Comparison of ENCODE assay signal across 10 mouse cellular contexts in genomic region chrX:136992191-136992965, GRCm38 (mm10). TPM values are rescaled to one million over a fixed set of nuclear protein-coding genes. Genes with fewer than 3 reads are reported as not detected.
DNase-seq lines count a peak whose midpoint lies in the region; ATAC-seq and TF ChIP-seq lines count a peak whose summit lies in the region.
"Had no signal": no experiment of that assay in that cellular context is flagged by ENCODE, and none has a peak within 500 bp of the region (broad histone marks: within the 10 kb centered on the region; RNA-seq: fewer than 3 reads in every experiment).

No protein-coding gene starts in this region.

- no peaks in the 10 kb centered on the region for H3K79me2 ChIP-seq in heart, adult 2 months (replicated peaks; ENCODE audit: control insufficient read depth, insufficient read depth, low read length)

- H3K4me3 ChIP-seq in heart, adult 2 months: peak overlapping the region; percentile 19; the same call in 1 of the 2 replicates
- H3K4me3 ChIP-seq in thymus, adult 2 months (ENCODE audit: control insufficient read depth, insufficient read depth, low read length): peak overlapping the region; percentile 72
- H3K4me3 ChIP-seq in midbrain, embryonic 15.5 days: peak overlapping the region; percentile 54

- no peak for TF ChIP-seq EP300 in heart, adult 2 months (IDR thresholded peaks at IDR 0.05; ENCODE audit: insufficient read depth, low read depth, low read length)

- H3K27me3 ChIP-seq in heart, adult 2 months (ENCODE audit: control insufficient read depth, insufficient read depth, low read length): peaks cover 3% of the 10 kb centered on the region; the same call in 1 of the 2 replicates
- no peaks in the 10 kb centered on the region for H3K27me3 ChIP-seq in thymus, adult 2 months (ENCODE audit: control insufficient read depth, insufficient read depth, low read length)
- H3K27me3 ChIP-seq in midbrain, embryonic 15.5 days (replicated peaks): no peaks in the 10 kb centered on the region

- intact Hi-C loops in heart, adult 2 months (cut with DNase I): no loop called here
- intact Hi-C loops in heart, postnatal 36 days (cut with DNase I): no loop called here

- no peak for TF ChIP-seq CTCF in heart, adult 2 months (IDR thresholded peaks at IDR 0.05)
- no peak for TF ChIP-seq CTCF in thymus, adult 2 months (IDR thresholded peaks at IDR 0.05; ENCODE audit: borderline replicate concordance, control insufficient read depth, extremely low read depth, insufficient read depth, low read length, poor library complexity)

- no peak overlapping the region for H3K27ac ChIP-seq in heart, adult 2 months
- H3K27ac ChIP-seq in thymus, adult 2 months (ENCODE audit: control insufficient read depth, insufficient read depth, low read length): no peak overlapping the region
- peak overlapping the region; percentile 92 for H3K27ac ChIP-seq in midbrain, embryonic 15.5 days

- no peak overlapping the region; the same call in 1 of the 2 replicates for H3K9ac ChIP-seq in heart, adult 2 months (ENCODE audit: low read depth, low read length)
- peak overlapping the region; percentile 58 for H3K9ac ChIP-seq in midbrain, embryonic 15.5 days

- peak overlapping the region; percentile 51 for H3K4me2 ChIP-seq in midbrain, embryonic 15.5 days

- TF ChIP-seq POLR2A in heart, adult 2 months (IDR thresholded peaks at IDR 0.05; ENCODE audit: insufficient read depth, low read depth, low read length): no peak
- no peak for TF ChIP-seq POLR2A in thymus, adult 2 months (IDR thresholded peaks at IDR 0.05; ENCODE audit: control insufficient read depth, extremely low read depth, insufficient read depth, low read length, poor library complexity)

- no peak for DNase-seq in heart, adult 2 months
- DNase-seq in heart, postnatal 36 days: no peak
- no peak for DNase-seq in thymus, adult 2 months
- DNase-seq in thymus, postnatal 14 days: no peak
- peak; percentile 2 for DNase-seq in hindlimb bud, embryonic 11.5 days (ENCODE audit: extremely low spot score, low read depth, low spot score)
- DNase-seq in adrenal gland, postnatal 36 days: no peak
- DNase-seq in lung, postnatal 4 days: no peak

- no peaks in the 10 kb centered on the region; the same call in 1 of the 2 replicates for H3K4me1 ChIP-seq in heart, adult 2 months (ENCODE audit: control insufficient read depth, insufficient read depth, low read length)
- peaks cover 3% of the 10 kb centered on the region; the same call in 1 of the 2 replicates for H3K4me1 ChIP-seq in thymus, adult 2 months (replicated peaks; ENCODE audit: control insufficient read depth, insufficient read depth, low read length)
- peaks cover 17% of the 10 kb centered on the region for H3K4me1 ChIP-seq in midbrain, embryonic 15.5 days

- no peaks in the 10 kb centered on the region for H3K9me3 ChIP-seq in midbrain, embryonic 15.5 days

- H3K36me3 ChIP-seq in heart, adult 2 months (ENCODE audit: control insufficient read depth, insufficient read depth, low read length): no peaks in the 10 kb centered on the region
- no peaks in the 10 kb centered on the region for H3K36me3 ChIP-seq in thymus, adult 2 months (ENCODE audit: control insufficient read depth, insufficient read depth, low read length)
- no peaks in the 10 kb centered on the region for H3K36me3 ChIP-seq in midbrain, embryonic 15.5 days (replicated peaks)

- ATAC-seq in midbrain, embryonic 15.5 days (replicated peaks): peak; percentile 75

- 25% methylated on average over 19 of the region's 19 CpGs for WGBS in heart, adult 2 months
- 1% methylated on average over 19 of the region's 19 CpGs for WGBS in thymus, adult 2 months
- 29% methylated on average over 18 of the region's 19 CpGs for WGBS in midbrain, embryonic 15.5 days

RNA-seq across cellular contexts. Expression of gene Zcchc18, which starts 0.6 kb away (rescaled TPM):
- under 1 TPM; 0.18 TPM for total RNA-seq in heart, adult 2 months (2021)
- 0.27 and 0.38 TPM in 2 replicates for polyA plus RNA-seq in heart, adult 2 months (2012; rRNA removed)
- not detected for total RNA-seq in heart, postnatal 36 days (2021)
- 0.41 and 0.65 TPM in 2 replicates for polyA plus RNA-seq in thymus, adult 2 months (2012; rRNA removed)
- 413 and 428 TPM in 2 replicates for polyA plus RNA-seq in midbrain, embryonic 15.5 days (2015; fragmentation: Nextera tagmentation; extraction: Ambion mirVana)
- 10 to 100 TPM in 1 of 2 experiments, 1 to 10 TPM in 1; 8.9 to 10.0 TPM for total RNA-seq in adrenal gland, postnatal 36 days (2021)

RNA-seq across cellular contexts. Expression of gene Tmsb15b1, which starts 15.7 kb away (rescaled TPM):
- not detected for total RNA-seq in heart, adult 2 months (2021)
- not detected in 2 replicates for polyA plus RNA-seq in heart, adult 2 months (2012; rRNA removed)
- total RNA-seq in heart, postnatal 36 days (2021): not detected
- 1.1 and 1.3 TPM in 2 replicates for polyA plus RNA-seq in thymus, adult 2 months (2012; rRNA removed)
- 30.8 and 31.9 TPM in 2 replicates for polyA plus RNA-seq in midbrain, embryonic 15.5 days (2015; fragmentation: Nextera tagmentation; extraction: Ambion mirVana)
- total RNA-seq in adrenal gland, postnatal 36 days (2021): 1 to 10 TPM; 4.4 to 5.8 TPM
- polyA plus RNA-seq: C2C12 had no signal

RNA-seq across cellular contexts. Expression of gene Tmsb15l, which starts 15.7 kb away (rescaled TPM):
- total RNA-seq in heart, adult 2 months (2021): not detected
- polyA plus RNA-seq in heart, adult 2 months (2012; rRNA removed): 0.23 and 0.41 TPM in 2 replicates
- total RNA-seq in heart, postnatal 36 days (2021): under 1 TPM in 1 of 2 experiments, not detected in 1; 0.68 TPM
- polyA plus RNA-seq in thymus, adult 2 months (2012; rRNA removed): 0.93 and 1.3 TPM in 2 replicates
- polyA plus RNA-seq in midbrain, embryonic 15.5 days (2015; fragmentation: Nextera tagmentation; extraction: Ambion mirVana): 7.0 and 8.3 TPM in 2 replicates
- 1 to 10 TPM; 1.2 to 2.5 TPM for total RNA-seq in adrenal gland, postnatal 36 days (2021)

RNA-seq across cellular contexts. Expression of gene Tmsb15b2, which starts 17.1 kb away (rescaled TPM):
- 1 to 10 TPM in 1 of 2 experiments, under 1 TPM in 1; 0.77 to 1.4 TPM for total RNA-seq in heart, adult 2 months (2021)
- not detected in 2 replicates for polyA plus RNA-seq in heart, adult 2 months (2012; rRNA removed)
- total RNA-seq in heart, postnatal 36 days (2021): 1 to 10 TPM in 1 of 2 experiments, not detected in 1; 2.9 TPM
- polyA plus RNA-seq in thymus, adult 2 months (2012; rRNA removed): not detected in 2 replicates
- 70.9 and 74.1 TPM in 2 replicates for polyA plus RNA-seq in midbrain, embryonic 15.5 days (2015; fragmentation: Nextera tagmentation; extraction: Ambion mirVana)
- 10 to 100 TPM; 17.0 to 19.8 TPM for total RNA-seq in adrenal gland, postnatal 36 days (2021)
- polyA plus RNA-seq: C2C12; gonadal fat pad, adult 2 months had no signal

RNA-seq across cellular contexts. Expression of gene Slc25a53, which starts 45.7 kb away (rescaled TPM):
- total RNA-seq in heart, adult 2 months (2021): 1 to 10 TPM; 3.1 to 3.2 TPM
- 2.0 and 2.2 TPM in 2 replicates for polyA plus RNA-seq in heart, adult 2 months (2012; rRNA removed)
- 1 to 10 TPM; 3.1 to 3.5 TPM for total RNA-seq in heart, postnatal 36 days (2021)
- 7.6 and 8.5 TPM in 2 replicates for polyA plus RNA-seq in thymus, adult 2 months (2012; rRNA removed)
- polyA plus RNA-seq in midbrain, embryonic 15.5 days (2015; fragmentation: Nextera tagmentation; extraction: Ambion mirVana): 14.3 and 15.2 TPM in 2 replicates
- total RNA-seq in adrenal gland, postnatal 36 days (2021): 1 to 10 TPM; 3.7 to 8.4 TPM

Comparison
In these comparisons a context has a peak if more than half of its experiments do, and no peak if none do; other contexts are left out.
1. H3K4me3 ChIP-seq: peak in every context shown above with its lines; median percentile 72 in thymus, adult 2 months; 54 in midbrain, embryonic 15.5 days; 19 in heart, adult 2 months.
2. RNA of gene Zcchc18, which starts 0.6 kb away (total RNA-seq): 8.9 to 10.0 TPM in adrenal gland, postnatal 36 days; 0.18 TPM in heart, adult 2 months and not detected in heart, postnatal 36 days; every median in the first group is over 4 times any median in the second.